Mouse (Mus musculus) MN1 (cell line): Measurements from ENCODE around the gene Vmn1r83.

Experiments used
- DNase-seq: peaks from one replicate; pipeline ENCODE4 v3.0.0-alpha.2; 2016; ENCODE audit warnings: low spot score

The Vmn1r83 gene

DNA sequence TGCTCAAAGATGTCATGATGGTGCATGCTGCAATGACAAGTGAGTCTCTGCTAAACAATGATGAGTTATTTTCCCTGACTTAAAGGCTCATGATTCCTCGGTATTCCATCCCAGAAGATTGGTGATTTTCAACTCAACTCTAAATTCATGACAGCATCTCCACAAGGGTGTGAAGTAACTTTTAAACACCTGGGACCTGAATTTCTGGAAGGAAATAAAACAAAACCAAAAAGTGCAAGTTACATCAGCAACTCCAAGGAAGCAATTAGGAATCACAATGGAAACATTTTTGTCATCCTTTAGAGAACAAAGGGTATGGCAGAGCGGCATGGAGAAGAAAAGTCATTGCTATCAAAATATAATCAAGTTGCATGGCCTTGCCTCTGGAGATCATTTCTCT lies at the start of gene Vmn1r83:
Gene Vmn1r83 (minus strand): TSS at position 101 of the 400 bp plus-strand sequence.
- DNase-seq, result no peak

DNA sequence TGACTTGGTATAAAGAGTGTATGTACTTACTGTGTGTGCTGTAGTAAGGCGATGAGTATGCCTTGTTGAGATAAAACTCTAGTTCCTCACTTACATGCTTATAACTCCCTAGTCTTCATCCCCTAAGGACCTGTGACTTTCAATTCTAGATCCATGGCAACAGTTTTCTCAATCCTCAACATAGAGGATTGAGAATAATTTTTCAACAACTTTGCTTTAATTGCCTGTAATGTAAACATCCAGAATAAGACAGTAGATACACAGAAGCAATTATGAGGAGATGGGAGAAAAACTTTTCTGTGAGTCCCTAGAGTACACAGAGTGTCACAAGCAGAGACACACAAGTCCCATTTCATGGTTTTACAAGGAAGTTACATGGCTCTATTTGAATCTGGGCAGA lies 39.9 kb upstream of the Vmn1r83 start, which contains the start of gene Vmn1r84:
Gene Vmn1r84 (minus strand): TSS at position 101 of the 400 bp plus-strand sequence.
- DNase-seq, result no peak

DNA sequence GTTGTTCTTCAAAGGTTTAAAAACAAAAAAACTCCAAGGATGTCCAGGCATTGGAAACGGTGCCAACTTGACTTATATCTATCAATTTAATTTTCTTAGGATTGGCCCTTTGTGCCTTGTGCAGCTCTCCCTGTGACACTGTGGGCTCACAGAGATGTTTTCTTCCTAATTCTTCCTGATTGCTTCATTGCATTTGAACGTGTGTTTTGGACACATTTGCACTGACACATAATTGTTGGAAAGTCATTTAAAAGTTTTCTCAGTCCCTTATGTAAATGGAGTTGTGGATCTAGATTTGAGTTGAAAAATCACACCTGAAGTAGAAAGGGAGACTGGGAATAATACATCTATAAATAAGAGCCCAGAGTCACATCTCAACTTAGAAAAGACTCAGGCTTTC lies 29.2 kb downstream of the Vmn1r83 start, which contains the start of gene Vmn1r82:
Gene Vmn1r82 (plus strand): TSS at position 301 of the 400 bp plus-strand sequence.
- DNase-seq, result no peak
